Mouse (Mus musculus): ENCODE measurements at regions not wholly inside any gene's neighbourhood (a gene's known extent, or its start where the extent isn't known, plus 50 kb on each side); places are given as distances from the start of the nearest gene placed in this dataset.
A peak's percentile ranks its signal among the peaks of the same experiment; 100 is the strongest.

DNA sequence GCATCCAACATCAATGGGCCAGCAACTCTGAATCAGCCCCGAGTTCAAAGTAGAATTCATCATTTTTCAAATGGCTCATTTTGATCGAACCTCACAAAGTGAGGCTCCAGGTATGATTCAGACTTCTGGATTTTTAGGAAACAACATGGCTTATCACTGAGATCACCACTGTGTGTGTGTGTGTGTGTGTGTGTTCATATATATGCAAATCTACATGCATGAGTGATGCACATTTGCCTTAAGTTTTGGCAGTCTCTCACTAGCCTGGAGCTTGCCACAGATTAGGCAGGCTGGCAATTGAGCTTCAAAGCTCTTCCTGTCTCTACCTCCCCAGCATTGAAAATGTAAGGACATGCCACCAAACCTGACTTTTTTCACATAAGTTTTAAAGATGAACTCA, 195.1 kb upstream of the Mindy3 start:
- ATAC-seq (replicated peaks; ENCODE audit: low FRiP score, low TSS enrichment, poor library complexity, severe bottlenecking) = no peak

- no peak for ATAC-seq (replicated peaks; ENCODE audit: low FRiP score, low TSS enrichment, poor library complexity, severe bottlenecking)
Observed at GRCm38 (mm10) chr2:12613858-12614257, 194.6 kb upstream of the Mindy3 start.

GRCm38 (mm10) chr2:12582566-12582965, 163.3 kb upstream of the Mindy3 start:
- ATAC-seq (replicated peaks; ENCODE audit: low FRiP score, low TSS enrichment, poor library complexity, severe bottlenecking) = no peak

DNA sequence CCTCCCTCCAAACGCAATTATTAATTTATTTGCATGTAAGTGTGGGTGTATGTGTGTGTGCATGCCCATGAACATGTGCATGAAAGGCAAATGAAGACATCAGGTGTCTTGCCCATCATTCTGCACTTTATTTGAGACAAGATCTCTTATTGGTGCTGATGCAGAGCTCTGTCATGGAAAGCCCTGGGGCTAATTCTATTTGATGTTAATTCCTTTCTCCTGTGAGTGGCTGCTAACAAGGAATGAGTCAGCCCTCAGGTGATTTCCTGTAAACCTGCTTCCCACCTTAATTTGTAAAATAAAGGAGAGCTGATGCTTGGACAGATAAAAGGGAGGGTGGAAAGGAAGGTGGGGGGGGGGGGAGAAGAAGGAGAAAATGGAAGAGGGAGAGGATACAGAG, 138.5 kb upstream of the Mindy3 start:
- ATAC-seq (replicated peaks; ENCODE audit: low FRiP score, low TSS enrichment, poor library complexity, severe bottlenecking) = no peak

- ATAC-seq (replicated peaks; ENCODE audit: low FRiP score, low TSS enrichment, poor library complexity, severe bottlenecking) = no peak
Observed at GRCm38 (mm10) chr2:12522411-12522810, 103.1 kb upstream of the Mindy3 start.

- ATAC-seq (replicated peaks; ENCODE audit: low FRiP score, low TSS enrichment, poor library complexity, severe bottlenecking) = no peak
Observed at GRCm38 (mm10) chr2:12521744-12522143, 102.5 kb upstream of the Mindy3 start.

GRCm38 (mm10) chr2:12492369-12492768, 73.1 kb upstream of the Mindy3 start:
- ATAC-seq (replicated peaks; ENCODE audit: low FRiP score, low TSS enrichment, poor library complexity, severe bottlenecking) = 0 out of 2 replicates have a peak, but pooled peaks have one; percentile 59

GRCm38 (mm10) chr2:12469440-12470339, 50.4 kb upstream of the Mindy3 start:
- no peak for ATAC-seq (replicated peaks; ENCODE audit: low FRiP score, low TSS enrichment, poor library complexity, severe bottlenecking)

All from megakaryocyte-erythroid progenitor cell, adult 5-6 weeks (primary cell).